Mouse (Mus musculus) cortical plate, adult 2 months (tissue): ENCODE measurements around the gene Itpr1.

Experiments used
- CTCF ChIP-seq: fragments of 200-500 bp; IDR thresholded peaks from 2 replicates; pipeline ENCODE4 v1.5.1; 2011; ENCODE audit warnings: mild to moderate bottlenecking, control low read depth, low read length; ENCODE audit not compliant: insufficient read depth; ENCODE audit errors: extremely low read depth
- POLR2A ChIP-seq: fragments of 200-500 bp; IDR thresholded peaks from 2 replicates; pipeline ENCODE4 v1.6.1; 2011; ENCODE audit warnings: mild to moderate bottlenecking, low read length, control low read depth; ENCODE audit not compliant: insufficient read depth; ENCODE audit errors: extremely low read depth

- no peak for TF ChIP-seq POLR2A
- TF ChIP-seq CTCF = no peak
These were observed 340.6 kb downstream of the Itpr1 start for GRCm38 (mm10) chr6:108553536-108553935.
